Mouse (Mus musculus): Measurements from ENCODE around the gene Smg6. TPM values are rescaled to one million over a fixed set of nuclear protein-coding genes. Genes with fewer than 3 reads are reported as not detected.
"Not testable (repeated sequence)": the region's sequence is repeated elsewhere in the genome, so short reads cannot be mapped to it uniquely, and the experiment has no call there.

Gene Smg6
- total RNA-seq, 2 experiments from 2014 or later: 26.5 to 27.5 TPM

- intact Hi-C loops (cut with DNase I): no loop called here
- no peak for DNase-seq (ENCODE audit: low spot score in 2 of 2)
Observed at GRCm38 (mm10) chr11:74989047-74989446, 63.4 kb downstream of the Smg6 start.

- DNase-seq (ENCODE audit: low spot score in 2 of 2): no peak
- intact Hi-C loops (cut with DNase I): no loop called here
Observed at GRCm38 (mm10) chr11:74990501-74990900, 64.9 kb downstream of the Smg6 start.

- intact Hi-C loops (cut with DNase I): no loop called here
- DNase-seq (ENCODE audit: low spot score in 2 of 2): no peak
Observed at GRCm38 (mm10) chr11:74991290-74991689, 65.7 kb downstream of the Smg6 start.

- DNase-seq (ENCODE audit: low spot score in 2 of 2): peak; percentile 38 to 85
- intact Hi-C loops (cut with DNase I): no loop called here
Observed at GRCm38 (mm10) chr11:74992427-74992987, 66.9 kb downstream of the Smg6 start.

DNA sequence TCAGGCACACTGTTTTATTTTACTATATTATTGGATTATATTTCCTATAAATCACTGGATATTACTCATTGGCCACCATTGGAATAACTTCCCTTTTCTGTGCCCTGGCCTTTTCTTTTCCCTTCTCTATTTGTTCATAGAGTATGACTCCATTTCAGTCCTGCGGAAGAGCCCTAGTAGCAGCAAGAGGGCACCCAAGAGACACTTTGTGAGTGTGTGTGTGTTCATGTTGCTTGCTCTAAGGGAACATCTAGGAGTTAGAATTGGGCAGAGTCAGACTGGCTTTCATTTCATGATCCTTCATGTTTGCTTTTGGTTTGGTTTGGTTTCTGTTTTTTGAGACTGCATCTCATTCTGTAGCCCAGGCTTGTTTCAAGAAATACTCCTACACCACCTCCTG lies 68.5 kb downstream of the Smg6 start:
- intact Hi-C loops (cut with DNase I): no loop called here

DNA sequence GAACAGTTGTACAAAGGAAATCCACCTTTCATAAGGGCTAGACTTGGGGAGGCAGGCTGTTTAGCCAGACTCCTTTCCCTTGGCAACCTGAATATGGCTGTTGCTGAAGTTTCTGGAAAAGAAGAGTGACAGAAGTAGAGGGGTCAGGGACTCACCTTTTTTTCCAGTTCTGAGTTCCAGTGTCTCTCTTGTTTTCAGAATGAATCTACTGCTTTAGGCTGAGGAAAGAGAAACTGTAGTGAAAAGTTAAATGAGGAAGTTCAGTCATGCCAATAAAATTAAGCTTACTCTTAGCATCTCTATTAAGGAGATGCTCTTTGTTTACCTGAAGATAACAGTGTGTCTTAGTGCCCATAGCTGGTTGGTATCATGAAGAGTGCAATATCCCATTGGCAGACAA lies 69.2 kb downstream of the Smg6 start:
- DNase-seq (ENCODE audit: low spot score in 2 of 2): no peak
- intact Hi-C loops (cut with DNase I): no loop called here

More for the DNA sequence above, 68.5 kb downstream of the Smg6 start:
- no peak for DNase-seq (ENCODE audit: low spot score in 2 of 2)

GRCm38 (mm10) chr11:74996482-74996881 lies 70.9 kb downstream of the Smg6 start:
- intact Hi-C loops (cut with DNase I): no loop called here
- DNase-seq (ENCODE audit: low spot score in 2 of 2): no peak

DNA sequence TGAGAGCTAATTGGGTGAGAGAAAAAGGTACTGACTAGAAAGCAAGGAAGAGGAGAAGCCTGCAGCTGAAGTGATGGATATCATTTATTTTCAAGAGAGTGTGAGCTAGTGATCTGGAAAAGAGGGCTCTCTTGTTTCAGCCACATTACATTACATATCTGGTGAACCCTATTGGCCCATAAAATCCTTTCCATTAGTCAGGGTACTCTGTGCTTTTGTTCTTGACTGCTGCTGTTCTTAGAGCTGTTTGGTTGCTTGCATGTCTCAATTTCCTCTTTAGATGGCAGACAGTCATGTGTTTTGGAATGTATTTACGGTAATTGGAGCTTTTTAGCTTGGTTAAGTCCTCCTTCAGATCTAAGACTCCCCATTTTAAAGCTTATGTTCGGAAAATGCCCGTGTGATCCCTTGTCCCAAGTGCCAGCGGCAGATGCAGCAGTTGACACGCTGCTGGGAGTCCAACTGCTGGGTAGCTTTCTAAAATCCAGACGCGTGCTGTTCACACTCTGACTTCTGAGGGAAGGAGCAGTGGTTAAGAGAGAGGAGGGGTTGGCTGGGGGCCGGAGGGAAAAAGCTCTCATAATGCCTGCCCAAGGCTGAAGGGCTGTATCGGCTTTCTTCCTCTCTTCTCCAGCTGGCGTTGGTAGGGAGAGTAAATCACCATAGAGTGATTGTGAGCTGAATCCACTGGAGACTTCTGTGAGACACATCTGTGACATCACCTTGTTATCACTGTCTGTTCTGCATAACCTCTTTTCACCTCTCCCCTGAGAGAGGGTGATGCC lies 75.4 kb downstream of the Smg6 start:
- intact Hi-C loops (cut with DNase I): no loop called here
- no peak for DNase-seq (ENCODE audit: low spot score in 2 of 2)

DNA sequence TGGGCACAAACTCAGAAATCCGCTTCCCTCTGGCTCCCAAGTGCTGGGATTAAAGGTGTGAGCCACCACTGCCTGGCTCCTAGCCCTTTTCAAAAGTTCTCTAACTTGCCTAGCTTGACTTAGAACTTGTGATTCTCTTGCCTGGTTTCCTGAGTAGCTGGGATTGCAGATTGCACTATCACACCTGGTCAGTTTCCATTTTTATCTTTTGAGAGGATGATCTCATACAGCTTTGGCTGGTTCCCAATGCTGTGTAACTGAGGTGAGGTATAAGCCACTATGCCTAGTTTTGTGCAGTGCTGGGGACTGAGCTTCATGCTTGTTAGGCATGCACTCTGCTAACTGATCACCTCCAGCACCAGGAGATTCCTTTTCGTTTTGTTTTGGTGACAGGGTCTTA lies 82.6 kb downstream of the Smg6 start:
- no peak for DNase-seq (ENCODE audit: low spot score in 2 of 2)
- intact Hi-C loops (cut with DNase I): no loop called here

GRCm38 (mm10) chr11:75009537-75009936 lies 83.9 kb downstream of the Smg6 start:
- DNase-seq (ENCODE audit: low spot score in 2 of 2); intact Hi-C loops (cut with DNase I): not testable (repeated sequence)

DNA sequence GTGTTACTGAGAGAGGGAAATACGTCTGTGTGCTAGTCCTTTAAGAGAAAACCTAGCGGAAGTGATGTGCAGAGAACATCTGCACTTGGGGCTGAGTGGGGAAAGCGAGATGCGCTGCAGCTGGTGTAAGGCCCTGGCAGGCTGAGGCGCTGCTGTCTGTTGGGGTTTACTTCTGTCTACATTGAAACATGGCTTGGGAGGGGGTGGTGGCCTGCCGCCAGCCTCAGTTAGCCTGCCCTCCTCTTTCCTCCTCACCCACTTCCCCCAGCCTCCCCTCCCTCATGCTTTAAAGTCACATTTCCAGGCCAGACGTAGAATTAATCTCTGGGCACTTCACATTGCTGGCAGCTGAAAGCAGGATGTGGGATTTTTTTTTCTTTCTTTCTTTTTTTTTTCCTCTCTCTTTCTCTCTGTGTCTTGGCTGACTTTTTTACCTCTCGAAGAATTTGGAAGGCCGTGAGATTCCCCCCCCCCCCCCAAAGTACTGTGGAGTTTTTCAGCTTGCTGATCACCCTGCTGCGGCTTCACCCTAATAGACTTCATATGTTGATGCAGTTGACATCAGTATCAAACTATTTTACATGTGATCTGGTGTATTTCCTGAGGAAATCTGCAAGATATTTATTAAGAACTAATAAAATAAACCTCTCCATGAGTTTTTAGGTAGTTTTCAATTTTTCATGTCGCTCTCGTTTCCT lies 87.5 kb downstream of the Smg6 start:
- intact Hi-C loops (cut with DNase I): no loop called here
- peak; percentile 45 to 74 for DNase-seq (ENCODE audit: low spot score in 2 of 2)

GRCm38 (mm10) chr11:75013764-75014695 lies 88.4 kb downstream of the Smg6 start:
- no peak for DNase-seq (ENCODE audit: low spot score in 2 of 2)
- intact Hi-C loops (cut with DNase I): no loop called here

- intact Hi-C loops (cut with DNase I): no loop called here
- DNase-seq (ENCODE audit: low spot score in 2 of 2): no peak
Observed at GRCm38 (mm10) chr11:75014816-75015215, 89.2 kb downstream of the Smg6 start.

GRCm38 (mm10) chr11:75015453-75015871 lies 89.8 kb downstream of the Smg6 start:
- intact Hi-C loops (cut with DNase I): no loop called here
- peak; percentile 20 to 60 for DNase-seq (ENCODE audit: low spot score in 2 of 2)

- DNase-seq (ENCODE audit: low spot score in 2 of 2): no peak
- intact Hi-C loops (cut with DNase I): no loop called here
Observed at GRCm38 (mm10) chr11:75016309-75016860, 90.8 kb downstream of the Smg6 start.

- intact Hi-C loops (cut with DNase I): no loop called here
- no peak for DNase-seq (ENCODE audit: low spot score in 2 of 2)
Observed at GRCm38 (mm10) chr11:75017831-75018230, 92.2 kb downstream of the Smg6 start.

GRCm38 (mm10) chr11:75026977-75027376 lies 101.4 kb downstream of the Smg6 start:
- DNase-seq (ENCODE audit: low spot score in 2 of 2): no peak
- intact Hi-C loops (cut with DNase I): no loop called here

DNA sequence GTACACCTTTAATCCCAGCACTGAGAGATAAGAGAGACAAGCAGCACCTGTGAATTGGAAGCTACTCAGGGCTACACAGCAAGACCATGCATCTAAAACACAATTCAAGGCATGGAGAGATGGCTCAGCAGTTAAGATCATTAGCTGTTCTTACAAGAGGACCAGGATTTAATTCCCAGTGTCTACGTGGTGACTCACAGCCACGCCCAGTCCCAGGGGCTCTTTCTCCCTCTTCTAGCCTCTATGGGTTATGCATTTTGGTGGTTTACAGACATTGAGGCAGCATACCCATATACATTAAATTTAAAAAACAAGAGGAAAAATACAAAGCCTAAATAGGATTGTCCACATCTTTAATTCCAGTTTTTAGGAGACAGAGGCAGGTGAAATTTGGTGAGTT lies 102.0 kb downstream of the Smg6 start:
- DNase-seq (ENCODE audit: low spot score in 2 of 2): no peak
- intact Hi-C loops (cut with DNase I): no loop called here

DNA sequence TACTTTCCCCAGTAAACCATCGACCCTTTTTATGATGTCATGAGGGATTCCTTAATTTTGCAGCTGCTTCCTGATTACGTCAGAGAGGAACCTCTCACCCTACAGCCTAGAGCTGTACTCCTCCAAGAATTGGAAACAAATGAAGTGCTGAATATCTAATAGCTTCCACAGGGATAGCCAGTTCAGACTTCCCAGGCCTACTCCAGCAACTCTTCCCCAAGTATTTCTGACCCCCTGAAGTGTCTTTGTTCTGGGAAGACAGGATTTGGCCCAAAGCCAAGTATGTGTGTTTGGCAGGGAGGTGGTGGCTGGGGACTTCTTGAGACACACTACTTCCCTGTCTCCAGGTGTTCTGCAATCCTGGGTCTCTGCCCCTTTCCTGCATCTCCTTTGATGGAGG lies 105.6 kb downstream of the Smg6 start:
- intact Hi-C loops (cut with DNase I): no loop called here
- no peak for DNase-seq (ENCODE audit: low spot score in 2 of 2)

All from left cerebral cortex, postnatal 25 days (tissue).